Mouse (Mus musculus) midbrain, embryonic 11.5 days (tissue): ENCODE data around the gene Gm10300. TPM values are rescaled to one million over a fixed set of nuclear protein-coding genes. Genes with fewer than 3 reads are reported as not detected.

Experiments used
- ATAC-seq: fragments of 200-750 bp; cut with Nextera tagmentation; 2 replicates; pipeline ENCODE4 v1.8.0; 2017; ENCODE audit warnings: moderate TSS enrichment, moderate library complexity; ENCODE audit not compliant: low FRiP score
- DNase-seq: peaks from one replicate; pipeline ENCODE4 v3.0.0; 2015; ENCODE audit warnings: low spot score; ENCODE audit errors: missing footprints
- H3K27ac ChIP-seq: fragments of 300-500 bp; sonication (generic); 2 replicates; pipeline ENCODE4 v1.5.1; 2014; ENCODE audit warnings: low read depth, low read length
- H3K27me3 ChIP-seq: fragments of 300-500 bp; sonication (generic); 2 replicates; pipeline ENCODE4 v1.6.1; 2014; ENCODE audit warnings: mild to moderate bottlenecking, low read length, moderate library complexity, mixed read lengths; ENCODE audit not compliant: control insufficient read depth, insufficient read depth
- H3K36me3 ChIP-seq: fragments of 300-500 bp; sonication (generic); 2 replicates; pipeline ENCODE4 v1.6.1; 2014; ENCODE audit warnings: mild to moderate bottlenecking, low read length, moderate library complexity, mixed read lengths; ENCODE audit not compliant: control insufficient read depth, insufficient read depth
- H3K4me1 ChIP-seq: fragments of 300-500 bp; sonication (generic); 2 replicates; pipeline ENCODE4 v1.6.1; 2014; ENCODE audit warnings: low read length; ENCODE audit not compliant: control insufficient read depth, insufficient read depth
- H3K4me2 ChIP-seq: fragments of 300-500 bp; sonication (generic); 2 replicates; pipeline ENCODE4 v1.6.1; 2014; ENCODE audit warnings: mild to moderate bottlenecking, moderate library complexity
- H3K4me3 ChIP-seq: fragments of 300-500 bp; sonication (generic); 2 replicates; pipeline ENCODE4 v1.5.1; 2014; ENCODE audit warnings: low read depth, low read length
- H3K9ac ChIP-seq: fragments of 300-500 bp; sonication (generic); 2 replicates; pipeline ENCODE4 v1.6.1; 2014; ENCODE audit warnings: low read length
- H3K9me3 ChIP-seq: fragments of 300-500 bp; sonication (generic); 2 replicates; pipeline ENCODE4 v1.6.1; 2016; ENCODE audit warnings: low read length; ENCODE audit not compliant: control insufficient read depth
- WGBS: fragments of 180-500 bp; shearing (Covaris S2); extraction: QIAGEN DNeasy Blood & Tissue Kit; methylation state at CpG from one replicate; pipeline ENCODE4 v1.1.7; 2014; 5-methylcytosine and 5-hydroxymethylcytosine counted together
- polyA plus RNA-seq: library from polyadenylated mRNA; unstranded; fragments of >200 nt; fragmentation: Nextera tagmentation; extraction: Ambion mirVana; gene quantifications from 2 replicates; pipeline ENCODE4 v1.2.1, GENCODE M21; 2014

Gene Gm10300
- polyA plus RNA-seq, 1 experiment from 2014 or later, result not detected

GRCm38 (mm10) chr4:132116315-132116714 is 41.8 kb downstream of the Gm10300 start:
- Histone ChIP-seq H3K4me1 (peaks cover 3% of the 10 kb centered on the region), H3K4me3 (no peak overlapping the region), H3K4me2 (no peak overlapping the region), H3K9ac (no peak overlapping the region), H3K36me3 (no peaks in the 10 kb centered on the region), H3K27me3 (no peaks in the 10 kb centered on the region), H3K27ac (no peak overlapping the region), H3K9me3 (no peaks in the 10 kb centered on the region)
- no peak for DNase-seq
- ATAC-seq, result no peak
- WGBS, result 85% methylated on average over 4 of the region's 4 CpGs

DNA sequence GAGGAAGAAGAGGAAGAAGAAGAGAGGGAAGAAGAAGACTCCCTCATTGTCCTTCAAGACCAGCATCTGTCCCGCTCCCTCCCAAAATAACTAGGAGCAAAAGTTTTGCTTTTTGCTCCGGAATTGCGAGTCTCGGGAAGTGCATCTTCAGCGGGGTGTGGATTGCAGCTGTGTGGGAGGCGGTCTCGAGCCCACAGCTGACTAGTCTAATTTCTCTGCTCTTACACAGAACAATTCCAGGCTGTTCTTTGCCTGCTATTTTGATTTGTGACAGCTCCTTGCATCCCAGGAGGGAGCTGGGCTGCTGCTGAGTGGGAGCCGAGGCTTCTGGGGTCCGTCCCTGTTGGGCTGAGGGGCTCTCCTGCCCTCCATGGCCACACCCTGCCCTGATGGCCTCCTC is 45.1 kb downstream of the Gm10300 start:
- Histone ChIP-seq H3K4me2 (no peak overlapping the region), H3K9me3 (no peaks in the 10 kb centered on the region), H3K4me1 (no peaks in the 10 kb centered on the region), H3K27me3 (no peaks in the 10 kb centered on the region), H3K9ac (no peak overlapping the region), H3K36me3 (no peaks in the 10 kb centered on the region), H3K27ac (no peak overlapping the region), H3K4me3 (no peak overlapping the region)
- ATAC-seq, result no peak
- WGBS, result 81% methylated on average over 9 of the region's 9 CpGs
- peak; percentile 59 for DNase-seq

DNA sequence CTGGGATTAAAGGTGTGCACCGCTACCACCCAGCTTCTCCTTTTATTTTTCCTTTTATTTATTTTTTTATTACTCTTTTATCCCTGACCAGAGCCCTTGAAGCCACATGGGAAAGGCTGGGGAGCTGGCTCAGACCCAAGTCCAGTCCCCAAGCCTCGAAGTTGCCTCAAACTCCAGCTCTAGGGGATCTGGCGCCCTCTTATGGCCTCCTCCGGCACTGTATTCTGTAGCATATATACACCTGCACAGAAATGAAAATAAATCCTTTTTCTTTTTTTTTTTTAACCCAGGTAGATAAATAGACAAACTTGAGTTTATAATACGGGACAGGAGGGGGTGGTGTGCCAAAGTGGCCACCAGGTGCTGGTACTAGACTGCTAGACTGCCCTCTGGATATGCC is 47.2 kb downstream of the Gm10300 start:
- ATAC-seq, result no peak
- 76% methylated on average over 5 of the region's 5 CpGs for WGBS

DNA sequence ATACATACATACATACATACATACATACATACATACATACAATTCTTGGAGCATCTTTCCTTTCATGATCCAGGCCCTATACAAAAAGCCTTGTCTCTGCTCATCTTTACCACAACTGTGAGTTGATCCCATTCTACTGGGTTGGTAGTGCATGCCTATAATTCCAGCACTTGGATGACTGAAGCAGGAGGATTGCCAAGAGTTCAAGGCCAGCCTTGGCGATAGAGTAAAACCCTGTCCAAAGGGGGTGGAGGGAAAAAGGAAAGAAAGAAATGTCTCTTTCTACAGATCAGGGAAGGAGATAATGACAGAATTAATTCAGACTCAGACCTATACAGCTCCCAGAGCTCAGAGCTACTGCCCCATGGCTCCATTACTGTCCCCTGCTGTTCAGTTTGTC is 48.7 kb downstream of the Gm10300 start:
- no peak overlapping the region for H3K4me3 ChIP-seq
- H3K4me2 ChIP-seq, result no peak overlapping the region
- no peak for ATAC-seq
- no peaks in the 10 kb centered on the region for H3K4me1 ChIP-seq
- H3K9me3 ChIP-seq, result no peaks in the 10 kb centered on the region
- no peaks in the 10 kb centered on the region for H3K27me3 ChIP-seq
- no peak overlapping the region for H3K27ac ChIP-seq
- WGBS, result 84% methylated on average over 1 of the region's 1 CpGs
- no peak for DNase-seq
- no peaks in the 10 kb centered on the region for H3K36me3 ChIP-seq
- no peak overlapping the region for H3K9ac ChIP-seq

More for the DNA sequence above, 47.2 kb downstream of the Gm10300 start:
- no peak overlapping the region for H3K27ac ChIP-seq
- H3K4me2 ChIP-seq, result no peak overlapping the region
- H3K36me3 ChIP-seq, result no peaks in the 10 kb centered on the region
- no peak overlapping the region for H3K9ac ChIP-seq
- no peak overlapping the region for H3K4me3 ChIP-seq
- DNase-seq, result no peak
- no peaks in the 10 kb centered on the region for H3K4me1 ChIP-seq
- H3K27me3 ChIP-seq, result no peaks in the 10 kb centered on the region
- H3K9me3 ChIP-seq, result no peaks in the 10 kb centered on the region

Other genes with a start within 250 kb of the Gm10300 start
- gene Ptpru, start 236.4 kb upstream of the Gm10300 start, polyA plus RNA-seq, result 9.6 and 11.4 TPM in 2 replicates
- 39.8 and 40.3 TPM in 2 replicates for gene Mecr, start 231.2 kb upstream of the Gm10300 start, polyA plus RNA-seq
- 144 and 157 TPM in 2 replicates for gene Srsf4, start 201.1 kb upstream of the Gm10300 start, polyA plus RNA-seq
- gene Tmem200b, start 152.9 kb upstream of the Gm10300 start, polyA plus RNA-seq, result 0.79 and 0.84 TPM in 2 replicates
- gene Epb41, start 624 bp downstream of the Gm10300 start, polyA plus RNA-seq, result 210 and 230 TPM in 2 replicates
- 0.04 and 0.08 TPM in 2 replicates for gene Oprd1, start 69.8 kb downstream of the Gm10300 start, polyA plus RNA-seq
- gene Ythdf2, start 137.6 kb downstream of the Gm10300 start, polyA plus RNA-seq, result 164 and 170 TPM in 2 replicates
- gene Gmeb1, start 186.9 kb downstream of the Gm10300 start, polyA plus RNA-seq, result 37.0 and 39.6 TPM in 2 replicates
- gene Taf12, start 199.7 kb downstream of the Gm10300 start, polyA plus RNA-seq, result 67.2 and 70.5 TPM in 2 replicates
- gene Rab42, start 228.7 kb downstream of the Gm10300 start, polyA plus RNA-seq, result 0.42 and 0.59 TPM in 2 replicates